ENCODE assay signal across 9 mouse cellular contexts in the genomic region with DNA sequence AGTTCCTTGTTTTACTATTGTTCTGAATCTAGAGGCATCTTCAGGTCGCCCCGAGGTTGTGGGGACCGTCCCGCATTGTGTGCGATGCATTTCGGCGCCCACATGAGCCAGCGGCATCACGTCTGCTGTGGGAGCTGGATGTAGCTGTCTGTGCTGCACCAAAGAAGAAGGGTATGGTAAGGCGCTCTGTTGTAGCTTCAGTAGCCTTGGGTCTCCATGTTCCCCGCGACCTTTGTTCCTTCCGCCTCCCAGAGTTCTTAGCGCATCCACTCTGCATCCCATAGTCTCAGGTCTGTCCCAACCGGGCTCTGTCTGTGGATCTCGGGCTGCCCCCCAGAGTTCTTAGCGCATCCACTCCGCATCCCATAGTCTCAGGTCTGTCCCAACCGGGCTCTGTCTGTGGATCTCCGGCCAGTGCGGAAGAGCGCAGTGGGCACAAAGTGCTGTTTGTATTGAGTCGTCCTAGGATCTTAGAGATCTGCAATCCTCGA. TPM values are rescaled to one million over a fixed set of nuclear protein-coding genes. Genes with fewer than 3 reads are reported as not detected.
A peak's percentile ranks its signal among the peaks of the same experiment; 100 is the strongest.
DNase-seq lines count a peak whose midpoint lies in the region; ATAC-seq and TF ChIP-seq lines count a peak whose summit lies in the region.
"Had no signal": no experiment of that assay in that cellular context is flagged by ENCODE, and none has a peak within 500 bp of the region (broad histone marks: within the 10 kb centered on the region; RNA-seq: fewer than 3 reads in every experiment).

No protein-coding gene starts in this region.

- no peaks in the 10 kb centered on the region for H3K36me3 ChIP-seq in lung, embryonic 14.5 days (ENCODE audit: insufficient read depth)
- no peaks in the 10 kb centered on the region for H3K36me3 ChIP-seq in forebrain, embryonic 11.5 days (ENCODE audit: control insufficient read depth, insufficient read depth, low read length)
- H3K36me3 ChIP-seq in limb, embryonic 11.5 days (ENCODE audit: control insufficient read depth, insufficient read depth, low read length): no peaks in the 10 kb centered on the region
- H3K36me3 ChIP-seq in neural tube, embryonic 14.5 days (ENCODE audit: control insufficient read depth, insufficient read depth, low read length): no peaks in the 10 kb centered on the region

- no peak for TF ChIP-seq POLR2A in lung, adult 2 months (IDR thresholded peaks at IDR 0.05; ENCODE audit: borderline replicate concordance, extremely low read depth, low read depth, low read length)

- peak overlapping the region; percentile 59 for H3K4me2 ChIP-seq in lung, embryonic 14.5 days
- H3K4me2 ChIP-seq in forebrain, embryonic 11.5 days (ENCODE audit: low read depth, low read length, severe bottlenecking): peak overlapping the region; percentile 52
- H3K4me2 ChIP-seq in limb, embryonic 11.5 days (ENCODE audit: low read depth, severe bottlenecking): peak overlapping the region; percentile 34
- H3K4me2 ChIP-seq in neural tube, embryonic 14.5 days (ENCODE audit: low read depth, low read length): peak overlapping the region; percentile 43

- no peak overlapping the region for H3K27ac ChIP-seq in lung, embryonic 14.5 days (ENCODE audit: low read depth)
- H3K27ac ChIP-seq in forebrain, embryonic 11.5 days (ENCODE audit: low read depth, low read length): no peak overlapping the region
- no peak overlapping the region for H3K27ac ChIP-seq in limb, embryonic 11.5 days (replicated peaks; ENCODE audit: low read depth, low read length)
- H3K27ac ChIP-seq in neural tube, embryonic 14.5 days (ENCODE audit: low read depth, low read length): no peak overlapping the region

- WGBS in lung, embryonic 14.5 days: 33% methylated on average over 24 of the region's 24 CpGs
- WGBS in lung, adult 2 months: 44% methylated on average over 24 of the region's 24 CpGs
- 38% methylated on average over 24 of the region's 24 CpGs for WGBS in forebrain, embryonic 11.5 days
- WGBS in limb, embryonic 11.5 days: 38% methylated on average over 24 of the region's 24 CpGs
- 36% methylated on average over 24 of the region's 24 CpGs for WGBS in neural tube, embryonic 14.5 days

- peaks cover 7% of the 10 kb centered on the region; the same call in 1 of the 2 replicates for H3K4me1 ChIP-seq in lung, embryonic 14.5 days (ENCODE audit: insufficient read depth)
- no peaks in the 10 kb centered on the region; the same call in 1 of the 2 replicates for H3K4me1 ChIP-seq in lung, adult 2 months (ENCODE audit: control insufficient read depth, insufficient read depth, low read length)
- peaks cover 2% of the 10 kb centered on the region; the same call in 1 of the 2 replicates for H3K4me1 ChIP-seq in forebrain, embryonic 11.5 days (replicated peaks; ENCODE audit: control insufficient read depth, insufficient read depth, low read length)
- no peaks in the 10 kb centered on the region for H3K4me1 ChIP-seq in limb, embryonic 11.5 days (ENCODE audit: control insufficient read depth, insufficient read depth, low read length)
- H3K4me1 ChIP-seq in neural tube, embryonic 14.5 days (ENCODE audit: control insufficient read depth, insufficient read depth, low read length): no peaks in the 10 kb centered on the region

- H3K9ac ChIP-seq in lung, embryonic 14.5 days: no peak overlapping the region
- peak overlapping the region; percentile 40 for H3K9ac ChIP-seq in forebrain, embryonic 11.5 days (ENCODE audit: low read length)
- H3K9ac ChIP-seq in limb, embryonic 11.5 days (ENCODE audit: low read length): peak overlapping the region; percentile 44; the same call in 1 of the 2 replicates
- peak overlapping the region; percentile 48 for H3K9ac ChIP-seq in neural tube, embryonic 14.5 days (replicated peaks; ENCODE audit: low read depth, low read length)

- no peaks in the 10 kb centered on the region for H3K9me3 ChIP-seq in lung, embryonic 14.5 days (ENCODE audit: low read depth, low read length)
- no peaks in the 10 kb centered on the region for H3K9me3 ChIP-seq in forebrain, embryonic 11.5 days (ENCODE audit: control insufficient read depth, low read length)
- no peaks in the 10 kb centered on the region for H3K9me3 ChIP-seq in limb, embryonic 11.5 days (ENCODE audit: control insufficient read depth, low read length)
- H3K9me3 ChIP-seq in neural tube, embryonic 14.5 days (ENCODE audit: control insufficient read depth, low read length): no peaks in the 10 kb centered on the region

- no peak for TF ChIP-seq CTCF in lung, embryonic 14.5 days (IDR thresholded peaks at IDR 0.05; ENCODE audit: low read depth)
- TF ChIP-seq CTCF in lung, adult 2 months (IDR thresholded peaks at IDR 0.05; ENCODE audit: insufficient read depth, low read length): no peak

- DNase-seq in lung, embryonic 14.5 days: no peak
- no peak for DNase-seq in lung, adult 2 months
- DNase-seq in forebrain, embryonic 11.5 days (ENCODE audit: low spot score): peak; percentile 51
- DNase-seq in limb, embryonic 11.5 days (ENCODE audit: low spot score): peak; percentile 29
- DNase-seq in ovary, postnatal 10 days (ENCODE audit: low spot score): no peak
- DNase-seq in kidney, postnatal 25 days: no peak
- DNase-seq in yolk sac, embryonic 10.5 days (ENCODE audit: low spot score): no peak

- ATAC-seq in lung, embryonic 14.5 days (ENCODE audit: insufficient read depth): no peak
- no peak for ATAC-seq in forebrain, embryonic 11.5 days (replicated peaks; ENCODE audit: low FRiP score)
- no peak for ATAC-seq in limb, embryonic 11.5 days (ENCODE audit: insufficient number of reproducible peaks, low FRiP score, low TSS enrichment, low read depth)
- ATAC-seq in neural tube, embryonic 14.5 days (ENCODE audit: low read depth): 0 out of 2 replicates have a peak, but pooled peaks have one; percentile 46
- ATAC-seq: Patski had no signal

- H3K4me3 ChIP-seq in lung, embryonic 14.5 days (ENCODE audit: low read depth, low read length): peak overlapping the region; percentile 30
- no peak overlapping the region for H3K4me3 ChIP-seq in lung, adult 2 months (replicated peaks; ENCODE audit: extremely low read depth, low read depth, low read length)
- H3K4me3 ChIP-seq in forebrain, embryonic 11.5 days (ENCODE audit: low read depth, low read length): peak overlapping the region; percentile 20
- H3K4me3 ChIP-seq in limb, embryonic 11.5 days (ENCODE audit: low read depth, low read length): peak overlapping the region; percentile 21
- H3K4me3 ChIP-seq in neural tube, embryonic 14.5 days (ENCODE audit: low read depth, low read length): peak overlapping the region; percentile 19; the same call in 1 of the 2 replicates

- no peaks in the 10 kb centered on the region for H3K27me3 ChIP-seq in lung, embryonic 14.5 days (ENCODE audit: insufficient read depth, low read length)
- no peaks in the 10 kb centered on the region for H3K27me3 ChIP-seq in forebrain, embryonic 11.5 days (ENCODE audit: control insufficient read depth, insufficient read depth, low read length)
- no peaks in the 10 kb centered on the region for H3K27me3 ChIP-seq in limb, embryonic 11.5 days (ENCODE audit: control insufficient read depth, insufficient read depth, low read length)
- H3K27me3 ChIP-seq in neural tube, embryonic 14.5 days (ENCODE audit: control insufficient read depth, insufficient read depth, low read length): no peaks in the 10 kb centered on the region

RNA-seq across cellular contexts. Expression of a gene that starts 26.6 kb away (rescaled TPM):
- polyA plus RNA-seq in lung, embryonic 14.5 days (2014; fragmentation: Nextera tagmentation; extraction: Ambion mirVana): 18.6 and 19.7 TPM in 2 replicates
- 10.7 and 14.0 TPM in 2 replicates for polyA plus RNA-seq in lung, adult 2 months (2012; rRNA removed)
- polyA plus RNA-seq in forebrain, embryonic 11.5 days (2014; fragmentation: Nextera tagmentation; extraction: Ambion mirVana): 20.5 and 21.6 TPM in 2 replicates
- 18.4 and 19.1 TPM in 2 replicates for polyA plus RNA-seq in limb, embryonic 11.5 days (2014; fragmentation: Nextera tagmentation; extraction: Ambion mirVana)
- polyA plus RNA-seq in neural tube, embryonic 14.5 days (2014; fragmentation: Nextera tagmentation; extraction: Ambion mirVana): 61.0 and 70.1 TPM in 2 replicates

RNA-seq across cellular contexts. Expression of a gene that starts 56.9 kb away (rescaled TPM):
- not detected in 2 replicates for polyA plus RNA-seq in lung, embryonic 14.5 days (2014; fragmentation: Nextera tagmentation; extraction: Ambion mirVana)
- polyA plus RNA-seq in lung, adult 2 months (2012; rRNA removed): not detected in 2 replicates
- polyA plus RNA-seq in forebrain, embryonic 11.5 days (2014; fragmentation: Nextera tagmentation; extraction: Ambion mirVana): not detected in 2 replicates
- not detected in 2 replicates for polyA plus RNA-seq in limb, embryonic 11.5 days (2014; fragmentation: Nextera tagmentation; extraction: Ambion mirVana)
- 0.08 TPM in 1 of 2 replicates, not detected in the other for polyA plus RNA-seq in neural tube, embryonic 14.5 days (2014; fragmentation: Nextera tagmentation; extraction: Ambion mirVana)
- polyA plus RNA-seq: Patski had no signal

Comparison
In these comparisons a context has a peak if more than half of its experiments do, and no peak if none do; other contexts are left out.
1. DNase-seq: peak in forebrain, embryonic 11.5 days (single experiment) and limb, embryonic 11.5 days (single experiment); none in lung, embryonic 14.5 days (single experiment), lung, adult 2 months (single experiment), ovary, postnatal 10 days (single experiment), kidney, postnatal 25 days (0 of 2) and yolk sac, embryonic 10.5 days (single experiment).
2. Peak in every context shown above with its lines, with median percentiles within 50 percentile points of each other: H3K4me2 ChIP-seq.